Mouse (Mus musculus) neutrophil, adult 5-6 weeks (primary cell): Measurements from ENCODE around the gene Caskin1. TPM values are rescaled to one million over a fixed set of nuclear protein-coding genes. Genes with fewer than 3 reads are reported as not detected.
A peak's percentile ranks its signal among the peaks of the same experiment; 100 is the strongest.

Experiments
- ATAC-seq: fragments of 151-379, 151-347 bp; 2 replicates; pipeline ENCODE4 v1.8.0; 2017; ENCODE audit warnings: mild to moderate bottlenecking, moderate TSS enrichment; ENCODE audit not compliant: insufficient number of reproducible peaks, poor library complexity, low FRiP score, severe bottlenecking; ENCODE audit errors: extremely low read depth
- total RNA-seq: library from RNA; stranded (forward); fragments of 200-1000 nt; gene quantifications from 2 replicates; pipeline ENCODE4 v1.2.3, GENCODE M21; 2017

Caskin1 gene
- total RNA-seq, 1 experiment from 2014 or later: not detected

DNA sequence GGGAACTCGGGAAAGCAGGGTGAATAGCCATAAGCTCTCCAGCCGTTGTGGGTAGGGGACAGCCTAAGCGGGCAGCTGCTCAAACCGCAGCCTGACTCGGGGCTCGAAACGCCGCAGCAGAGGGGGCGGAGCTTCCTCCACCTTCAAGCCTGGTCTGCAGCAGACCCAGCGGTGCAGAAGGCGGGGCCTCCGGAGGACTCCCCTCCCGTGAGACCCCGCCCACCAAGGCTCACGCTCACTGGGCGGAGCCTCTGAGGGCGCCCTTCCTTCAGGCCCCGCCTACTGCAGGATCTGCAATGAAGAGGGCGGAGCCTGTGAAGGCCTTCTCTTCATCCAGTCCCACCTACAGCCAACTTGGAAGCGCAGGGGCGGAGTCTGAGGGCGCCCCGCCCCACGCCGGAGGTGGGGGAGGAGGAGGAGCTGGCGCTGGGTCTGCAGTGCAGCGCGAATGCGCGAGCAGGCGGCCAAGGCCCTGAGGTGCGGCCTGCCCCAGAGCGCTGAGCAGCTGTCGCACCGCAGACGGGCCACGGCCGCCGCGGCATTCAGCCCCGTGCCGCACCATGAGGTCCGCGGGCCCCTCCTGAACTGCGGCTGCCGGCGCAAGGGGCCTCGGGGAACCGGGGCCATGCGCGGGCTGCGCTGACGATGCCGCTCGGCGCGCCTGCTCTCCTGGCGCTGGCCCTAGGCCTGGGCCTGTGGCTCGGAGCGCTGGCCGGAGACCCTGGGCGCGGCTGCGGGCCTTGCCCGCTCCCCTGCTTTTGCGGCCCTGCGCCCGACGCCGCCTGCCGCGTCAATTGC, 61.4 kb downstream of the Caskin1 start, which contains the start of gene Pkd1:
Pkd1 (plus strand) TSS at position 217 of the 798 bp plus-strand sequence.
- ATAC-seq: peak; percentile 93

DNA sequence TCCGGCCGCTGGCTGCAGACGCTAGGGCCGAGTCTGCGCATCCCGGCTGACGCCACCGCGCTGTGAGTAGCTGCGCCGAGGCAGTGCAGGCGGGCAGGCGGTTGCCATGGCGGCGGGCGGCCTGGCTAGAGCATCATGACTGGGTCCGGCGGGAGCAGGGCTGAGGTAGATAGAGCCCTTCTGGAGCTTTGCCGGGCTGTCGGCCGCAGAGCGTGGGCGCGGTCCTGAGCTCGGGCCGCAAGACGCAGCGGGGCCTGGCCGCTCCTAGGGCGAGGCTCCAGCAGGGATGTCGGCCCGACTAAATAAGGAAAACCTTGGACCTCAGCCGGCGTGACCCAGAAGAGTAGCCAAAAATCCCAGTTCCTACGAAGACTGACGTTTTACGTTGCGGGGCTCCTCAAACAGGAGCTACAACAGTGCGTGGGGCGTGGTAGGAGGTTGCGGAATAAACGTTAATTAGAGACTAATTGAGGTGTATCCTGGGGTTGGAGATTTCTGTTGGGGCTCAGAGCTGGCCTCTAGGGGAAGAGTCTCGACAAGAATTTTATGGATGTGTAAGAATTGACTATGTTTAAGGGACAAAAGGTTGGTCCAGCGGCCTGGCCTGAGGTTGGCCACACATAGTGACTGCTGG, 62.1 kb downstream of the Caskin1 start:
- ATAC-seq: no peak

DNA sequence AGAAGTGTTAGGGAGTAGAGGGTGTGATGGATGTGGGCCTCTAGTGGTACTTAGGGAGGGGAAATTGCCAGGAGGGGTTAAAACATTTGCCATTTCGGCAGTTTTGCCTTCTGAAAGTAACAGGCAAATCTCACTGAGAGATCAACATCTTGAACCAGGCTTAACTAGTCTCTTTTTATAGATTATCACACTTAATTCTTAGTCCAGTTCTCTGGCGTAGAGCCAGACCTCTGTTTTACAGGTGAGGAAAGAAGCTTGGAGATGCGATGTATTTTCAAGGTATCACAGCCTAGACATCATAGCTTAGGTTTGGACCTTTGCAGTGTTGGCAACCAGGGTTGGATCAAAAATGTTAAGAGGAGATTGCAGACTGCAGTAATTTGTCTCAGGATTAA, 62.6 kb downstream of the Caskin1 start:
- no peak for ATAC-seq

DNA sequence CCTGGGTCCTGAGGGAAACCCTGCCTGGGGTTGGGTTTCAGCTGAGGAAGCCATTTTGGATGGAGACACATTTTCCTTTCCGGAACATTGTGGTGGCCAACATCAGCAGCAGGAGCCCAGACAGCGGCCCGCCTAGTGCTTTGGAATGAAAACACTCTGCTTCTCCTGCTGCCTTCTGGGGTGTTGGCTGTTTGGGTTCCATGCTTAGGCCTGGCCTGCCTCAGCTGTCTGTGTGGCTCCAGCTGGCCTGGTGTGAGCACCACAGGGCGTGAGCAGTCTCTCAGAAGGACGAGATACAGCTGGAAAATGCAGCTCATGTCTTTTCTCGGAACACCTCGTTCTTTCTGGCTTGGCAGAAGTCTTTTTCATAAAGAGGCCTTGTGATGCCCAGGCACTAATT, 68.7 kb downstream of the Caskin1 start:
- no peak for ATAC-seq

Other genes with a start within 250 kb of the Caskin1 start
- 2.5 and 3.0 TPM in 2 replicates for gene Ccnf, start 237.1 kb upstream of the Caskin1 start, total RNA-seq
- gene Abca17, start 137.5 kb upstream of the Caskin1 start, total RNA-seq: 0.23 TPM in 1 of 2 replicates, not detected in the other
- 29.5 and 31.3 TPM in 2 replicates for gene Abca3, start 136.7 kb upstream of the Caskin1 start, total RNA-seq
- 98.5 and 117 TPM in 2 replicates for gene Rnps1, start 74.0 kb upstream of the Caskin1 start, total RNA-seq
- 17.2 and 23.1 TPM in 2 replicates for gene Eci1, start 62.0 kb upstream of the Caskin1 start, total RNA-seq
- gene Dnase1l2, start 45.5 kb upstream of the Caskin1 start, total RNA-seq: 5.6 and 9.1 TPM in 2 replicates
- 61.6 and 65.3 TPM in 2 replicates for gene E4f1, start 18.3 kb upstream of the Caskin1 start, total RNA-seq
- gene Pgp, start 18.2 kb upstream of the Caskin1 start, total RNA-seq: 8.7 and 8.8 TPM in 2 replicates
- not detected in 2 replicates for gene Bricd5, start 14.7 kb upstream of the Caskin1 start, total RNA-seq
- 12.2 and 17.8 TPM in 2 replicates for gene Mlst8, start 9.5 kb upstream of the Caskin1 start, total RNA-seq
- 107 and 118 TPM in 2 replicates for gene Traf7, start 39.3 kb downstream of the Caskin1 start, total RNA-seq
- gene Rab26, start 45.6 kb downstream of the Caskin1 start, total RNA-seq: 2.0 TPM in 1 of 2 replicates, not detected in the other
- 23.3 and 27.6 TPM in 2 replicates for gene Pkd1, start 61.2 kb downstream of the Caskin1 start, total RNA-seq
- 48.2 and 53.8 TPM in 2 replicates for gene Tsc2, start 144.0 kb downstream of the Caskin1 start, total RNA-seq
- 2.4 and 4.5 TPM in 2 replicates for gene Nthl1, start 144.1 kb downstream of the Caskin1 start, total RNA-seq
- gene Slc9a3r2, start 161.7 kb downstream of the Caskin1 start, total RNA-seq: 0.37 and 0.58 TPM in 2 replicates
- gene Npw, start 169.9 kb downstream of the Caskin1 start, total RNA-seq: not detected in 2 replicates
- 17.6 and 21.4 TPM in 2 replicates for gene Zfp598, start 181.1 kb downstream of the Caskin1 start, total RNA-seq
- gene Syngr3, start 201.4 kb downstream of the Caskin1 start, total RNA-seq: 0.25 TPM in 1 of 2 replicates, not detected in the other
- gene Gfer, start 207.6 kb downstream of the Caskin1 start, total RNA-seq: 17.1 and 23.3 TPM in 2 replicates
- gene Noxo1, start 207.6 kb downstream of the Caskin1 start, total RNA-seq: 0.86 and 1.6 TPM in 2 replicates
- 10.1 and 10.4 TPM in 2 replicates for gene Tbl3, start 219.1 kb downstream of the Caskin1 start, total RNA-seq
- 0.86 TPM in 1 of 2 replicates, not detected in the other for gene Rnf151, start 229.5 kb downstream of the Caskin1 start, total RNA-seq
- gene Rps2, start 229.5 kb downstream of the Caskin1 start, total RNA-seq: 574 and 580 TPM in 2 replicates
- 107 and 119 TPM in 2 replicates for gene Ndufb10, start 235.9 kb downstream of the Caskin1 start, total RNA-seq
- gene Rpl3l, start 239.2 kb downstream of the Caskin1 start, total RNA-seq: 1.5 and 4.0 TPM in 2 replicates
- gene Msrb1, start 248.0 kb downstream of the Caskin1 start, total RNA-seq: 818 and 923 TPM in 2 replicates